Mouse (Mus musculus) ES-Bruce4 (cell line): Measurements from ENCODE around the gene Heatr6. TPM values are rescaled to one million over a fixed set of nuclear protein-coding genes. Genes with fewer than 3 reads are reported as not detected.

Source experiments
- H3K27ac ChIP-seq: 2 replicates; pipeline ENCODE4 v1.5.1; 2012; ENCODE audit warnings: low read length, inconsistent platforms; ENCODE audit not compliant: insufficient read depth
- H3K27me3 ChIP-seq: 2 replicates; pipeline ENCODE4 v1.6.1; 2012; ENCODE audit warnings: mild to moderate bottlenecking, low read length, inconsistent platforms; ENCODE audit not compliant: control insufficient read depth, poor library complexity, insufficient read depth, severe bottlenecking
- H3K36me3 ChIP-seq: 2 replicates; pipeline ENCODE4 v1.6.1; 2012; ENCODE audit warnings: inconsistent platforms, mild to moderate bottlenecking, low read length, moderate library complexity; ENCODE audit not compliant: control insufficient read depth, poor library complexity, insufficient read depth, severe bottlenecking
- H3K4me1 ChIP-seq: one replicate; pipeline ENCODE4 v1.8.1; 2011; ENCODE audit warnings: low read length; ENCODE audit not compliant: control insufficient read depth, insufficient read depth
- H3K4me3 ChIP-seq: 2 replicates; pipeline ENCODE4 v1.5.1; 2011; ENCODE audit warnings: low read depth, mild to moderate bottlenecking, low read length
- H3K9ac ChIP-seq: 2 replicates; pipeline ENCODE4 v1.6.1; 2012; ENCODE audit warnings: low read depth, mild to moderate bottlenecking, inconsistent platforms; ENCODE audit not compliant: poor library complexity, severe bottlenecking
- H3K9me3 ChIP-seq: replicated peaks from 2 replicates; pipeline ENCODE4 v1.6.1; 2012; ENCODE audit warnings: mild to moderate bottlenecking, low read length, inconsistent platforms; ENCODE audit not compliant: control insufficient read depth, poor library complexity, insufficient read depth, severe bottlenecking
- CTCF ChIP-seq: IDR thresholded peaks from one replicate; pipeline ENCODE4 v1.8.1; 2011; ENCODE audit warnings: low read depth, low read length
- EP300 ChIP-seq: IDR thresholded peaks from 2 replicates; pipeline ENCODE4 v1.6.1; 2011; ENCODE audit warnings: low read depth, low read length; ENCODE audit not compliant: insufficient read depth
- POLR2A ChIP-seq: IDR thresholded peaks from one replicate; pipeline ENCODE4 v1.8.1; 2011; ENCODE audit warnings: low read length; ENCODE audit not compliant: insufficient read depth
- polyA plus RNA-seq: library from polyadenylated mRNA; stranded (reverse); fragments of >200 nt; gene quantifications from 2 replicates; pipeline ENCODE4 v1.2.4, GENCODE M21; 2011; ENCODE audit warnings: low read depth; ENCODE audit not compliant: missing spikeins, insufficient read depth, insufficient read length

Gene Heatr6
- 20.7 and 23.8 TPM in 2 replicates for polyA plus RNA-seq

GRCm38 (mm10) chr11:83753581-83754181, at the start of gene Heatr6:
Gene Heatr6, plus strand, starts transcription at chr11:83753696.
- Histone ChIP-seq H3K4me3 (peak within 1 kb of the TSS; percentile 90), H3K27ac (no peak within 1 kb of the TSS), H3K9ac (peak within 1 kb of the TSS; percentile 74), H3K4me1 (no peaks in the 10 kb centered on the region), H3K36me3 (peaks cover 18% of the 10 kb centered on the region), H3K9me3 (no peaks in the 10 kb centered on the region), H3K27me3 (no peaks in the 10 kb centered on the region; the same call in 1 of the 2 replicates)
- TF ChIP-seq EP300, result no peak
- TF ChIP-seq POLR2A, result peak; percentile 26
- TF ChIP-seq CTCF, result no peak

- Histone ChIP-seq H3K27ac (no peak within 1 kb of the TSS), H3K27me3 (no peaks in the 10 kb centered on the region), H3K4me1 (no peaks in the 10 kb centered on the region), H3K9ac (no peak within 1 kb of the TSS), H3K4me3 (no peak within 1 kb of the TSS), H3K36me3 (no peaks in the 10 kb centered on the region), H3K9me3 (no peaks in the 10 kb centered on the region)
- TF ChIP-seq POLR2A (no peak), EP300 (no peak), CTCF (no peak)
Measured at GRCm38 (mm10) chr11:83703705-83704104, 49.8 kb upstream of the Heatr6 start, which contains the start of gene Wfdc17. Gene Wfdc17, plus strand, starts transcription at chr11:83703991.

DNA sequence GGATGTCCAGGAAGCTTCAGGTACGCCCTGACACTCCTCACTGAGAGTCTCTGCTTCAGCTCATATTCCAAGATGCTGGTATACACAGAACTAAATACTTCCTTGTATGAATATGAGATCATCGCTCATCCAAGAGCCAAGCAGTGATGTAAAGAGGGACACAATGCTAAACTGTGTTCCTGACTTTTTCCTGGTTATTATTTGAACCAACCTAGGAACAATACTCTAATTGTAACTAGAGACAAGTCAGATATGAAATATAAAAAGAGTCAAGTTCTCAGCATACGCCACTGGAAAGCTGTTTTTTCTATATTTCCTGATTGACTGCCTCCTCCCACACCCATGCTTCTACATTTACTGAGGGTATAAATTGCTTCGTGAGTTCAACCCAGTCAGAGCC, 44.8 kb upstream of the Heatr6 start, which contains the start of gene Wfdc18:
Wfdc18 (plus strand) TSS at position 301 of the 400 bp plus-strand sequence.
- Histone ChIP-seq H3K4me1 (no peaks in the 10 kb centered on the region), H3K9me3 (no peaks in the 10 kb centered on the region), H3K4me3 (no peak within 1 kb of the TSS), H3K27me3 (no peaks in the 10 kb centered on the region), H3K9ac (no peak within 1 kb of the TSS), H3K27ac (no peak within 1 kb of the TSS), H3K36me3 (no peaks in the 10 kb centered on the region)
- TF ChIP-seq POLR2A, result no peak
- no peak for TF ChIP-seq CTCF
- TF ChIP-seq EP300, result no peak

DNA sequence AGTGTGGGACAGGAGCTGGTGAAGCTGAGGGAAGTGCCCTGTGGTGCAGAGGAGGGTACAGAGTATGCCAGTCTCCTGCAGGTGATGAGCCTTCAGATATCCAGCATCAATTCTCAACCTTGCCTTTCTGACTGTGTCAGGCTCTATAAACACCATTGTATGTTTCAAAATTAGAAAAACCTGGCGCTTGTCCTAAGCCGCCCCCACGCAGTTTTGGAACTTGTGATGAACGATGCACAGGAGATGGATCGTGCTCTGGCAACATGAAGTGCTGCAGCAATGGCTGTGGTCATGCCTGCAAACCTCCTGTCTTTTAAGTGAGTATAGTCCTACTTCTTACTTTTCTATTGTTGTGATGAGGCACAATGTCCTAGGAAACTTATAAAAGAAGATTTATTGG, 43.8 kb upstream of the Heatr6 start:
- TF ChIP-seq CTCF (no peak), EP300 (no peak), POLR2A (no peak)
- H3K27ac ChIP-seq, result no peak overlapping the region

GRCm38 (mm10) chr11:83712671-83713070, 40.8 kb upstream of the Heatr6 start:
- Histone ChIP-seq H3K27me3 (no peaks in the 10 kb centered on the region), H3K27ac (no peak overlapping the region), H3K9ac (no peak overlapping the region), H3K4me1 (no peaks in the 10 kb centered on the region), H3K4me3 (no peak overlapping the region), H3K36me3 (no peaks in the 10 kb centered on the region), H3K9me3 (no peaks in the 10 kb centered on the region)
- TF ChIP-seq CTCF (no peak), EP300 (no peak)

More for the DNA sequence above, 43.8 kb upstream of the Heatr6 start:
- Histone ChIP-seq H3K27me3 (no peaks in the 10 kb centered on the region), H3K9me3 (no peaks in the 10 kb centered on the region), H3K4me1 (no peaks in the 10 kb centered on the region), H3K9ac (no peak overlapping the region), H3K4me3 (no peak overlapping the region), H3K36me3 (no peaks in the 10 kb centered on the region)

DNA sequence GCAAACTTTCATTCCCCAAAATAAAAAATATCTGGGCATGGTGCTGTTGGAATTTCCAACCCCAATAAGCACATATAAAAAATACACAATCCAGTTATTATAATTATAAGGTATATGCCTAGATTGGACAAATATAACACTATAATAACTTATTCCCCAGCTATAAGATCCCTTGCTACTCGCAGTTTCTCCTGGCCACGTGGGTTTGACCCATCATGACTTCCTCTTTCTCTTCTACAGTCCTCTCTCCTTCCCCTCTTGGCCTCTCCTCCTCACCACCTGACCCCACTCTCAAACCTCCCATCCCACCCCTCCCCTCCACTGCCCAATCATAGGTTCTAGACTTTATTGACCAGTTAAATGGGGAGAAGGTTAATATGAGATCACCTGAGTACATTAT, 39.6 kb upstream of the Heatr6 start:
- H3K27ac ChIP-seq, result no peak overlapping the region
- no peaks in the 10 kb centered on the region for H3K27me3 ChIP-seq
- TF ChIP-seq EP300 (no peak), CTCF (no peak), POLR2A (no peak)
- H3K9ac ChIP-seq, result no peak overlapping the region
- no peaks in the 10 kb centered on the region for H3K36me3 ChIP-seq
- H3K4me1 ChIP-seq, result no peaks in the 10 kb centered on the region
- H3K4me3 ChIP-seq, result no peak overlapping the region
- no peaks in the 10 kb centered on the region for H3K9me3 ChIP-seq
